Mouse (Mus musculus) right cerebral cortex, postnatal 25 days (tissue): ENCODE measurements at regions not wholly inside any gene's neighbourhood (a gene's known extent, or its start where the extent isn't known, plus 50 kb on each side); places are given as distances from the start of the nearest gene placed in this dataset.
"Not testable (repeated sequence)": the region's sequence is repeated elsewhere in the genome, so short reads cannot be mapped to it uniquely, and the experiment has no call there.

Experiments used
- DNase-seq: peaks from one replicate; pipeline ENCODE4 v3.0.0; 2022

DNA sequence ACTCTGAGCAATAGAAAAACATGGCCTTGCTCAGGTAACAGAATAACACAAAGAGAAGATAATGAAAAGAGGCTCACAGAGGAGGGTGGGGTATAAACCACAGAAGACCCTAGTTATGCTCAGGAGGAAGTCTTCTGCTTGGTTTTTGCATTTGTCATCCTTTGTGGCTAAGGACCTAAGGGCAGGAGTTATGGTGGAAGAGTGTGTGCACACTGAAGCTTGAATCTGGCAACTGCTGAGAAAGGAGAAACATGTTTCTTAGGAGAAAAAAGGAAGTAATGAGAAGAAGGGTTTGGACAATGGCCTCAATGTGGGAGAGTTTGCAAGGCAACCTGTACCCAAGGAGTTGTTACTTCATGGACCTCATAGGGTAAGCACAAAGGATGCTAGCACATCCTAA lies 106.8 kb upstream of the Nyap2 start:
- no peak for DNase-seq

DNA sequence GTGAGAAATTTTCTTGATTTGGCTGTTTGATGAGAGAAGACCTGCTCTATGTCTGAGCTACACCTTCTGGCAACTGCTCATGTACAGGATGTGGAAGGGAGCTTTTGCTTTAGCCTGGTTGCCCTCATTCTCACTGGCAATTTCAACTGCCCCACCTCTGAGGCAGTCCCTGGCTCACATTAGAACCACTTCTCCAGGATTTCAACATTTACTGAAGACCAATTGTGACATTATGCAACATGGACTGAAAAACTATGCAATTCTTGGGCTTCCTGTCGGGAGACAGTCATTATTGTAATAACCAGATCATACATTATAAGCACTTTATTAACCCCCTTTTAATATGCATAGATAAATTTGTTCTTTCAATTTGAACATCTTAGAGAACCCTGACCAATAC lies 107.6 kb upstream of the Nyap2 start:
- no peak for DNase-seq

DNA sequence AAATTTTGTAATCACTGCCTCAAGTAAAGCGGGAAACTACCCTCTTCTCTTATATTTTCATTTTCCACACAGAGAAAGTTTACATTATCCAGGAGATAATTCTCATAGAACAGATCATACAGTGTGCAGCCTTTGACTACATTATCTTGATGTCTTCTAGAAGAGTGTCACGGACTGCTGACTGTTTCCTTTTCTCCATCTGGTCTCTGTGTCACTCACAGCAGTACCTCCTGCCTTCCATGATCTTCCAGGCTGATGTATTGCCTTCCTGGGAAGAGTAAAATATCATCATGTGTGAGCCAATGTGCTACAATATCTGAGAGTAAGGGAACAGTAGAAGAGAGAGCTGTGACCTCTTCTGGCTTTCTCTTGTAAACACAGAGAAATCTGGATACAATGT lies 111.0 kb upstream of the Nyap2 start:
- DNase-seq, result no peak

DNA sequence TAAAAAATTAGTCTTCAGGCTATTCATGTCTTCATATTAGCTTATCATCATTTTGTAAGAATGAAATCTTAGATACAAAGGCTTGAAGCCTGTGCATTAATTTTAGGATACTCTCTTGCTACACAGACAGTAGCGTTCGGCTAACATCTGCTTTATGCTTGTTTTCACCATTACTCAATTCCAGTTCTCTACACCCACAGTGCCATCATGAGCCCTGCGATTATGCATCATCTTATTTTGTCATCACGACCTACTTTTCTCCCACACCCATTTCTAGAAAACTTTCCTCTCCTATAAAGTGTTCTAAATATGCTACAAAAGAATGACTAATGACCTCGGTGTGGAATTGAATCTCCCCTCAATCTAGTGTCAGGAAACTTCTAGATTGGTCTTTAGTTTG lies 112.4 kb upstream of the Nyap2 start:
- DNase-seq, result no peak

DNA sequence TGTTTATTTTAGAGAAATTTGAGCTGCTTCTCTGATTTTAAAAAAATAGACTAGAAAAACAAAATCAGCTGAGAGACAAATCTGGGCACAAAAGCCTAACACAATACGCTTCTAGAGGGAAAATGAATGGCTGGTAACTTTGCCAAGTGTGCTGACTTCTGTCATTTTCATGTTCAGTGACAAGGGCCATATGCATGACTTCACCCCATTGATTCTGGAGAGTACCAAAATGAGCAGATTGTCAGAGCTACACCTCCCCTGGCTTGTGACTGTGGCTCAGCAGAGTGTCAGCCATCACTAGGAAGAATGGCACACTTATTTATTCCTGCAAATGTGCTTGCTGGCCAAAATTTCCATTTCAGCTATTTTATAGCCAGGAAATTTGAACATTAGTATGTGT lies 112.9 kb upstream of the Nyap2 start:
- no peak for DNase-seq

DNA sequence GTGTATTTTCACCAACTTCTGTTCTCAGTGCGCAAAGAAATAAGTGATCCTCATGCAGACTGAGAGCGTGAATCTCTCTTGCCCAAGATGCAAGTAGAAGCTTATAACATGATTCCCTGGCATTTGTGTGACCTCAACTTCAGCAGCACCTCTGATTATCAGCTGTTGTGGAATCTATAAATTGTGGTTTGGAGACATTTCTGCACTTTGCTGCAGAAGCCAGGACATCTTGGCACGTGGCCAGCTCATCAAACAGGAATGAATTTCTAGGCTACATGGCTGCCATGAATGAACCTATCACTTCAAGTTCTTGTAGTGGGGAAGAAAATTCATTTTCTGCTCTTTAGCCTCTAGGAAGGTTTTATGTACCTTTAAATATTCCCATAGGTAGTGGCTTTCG lies 126.3 kb upstream of the Nyap2 start:
- no peak for DNase-seq

DNA sequence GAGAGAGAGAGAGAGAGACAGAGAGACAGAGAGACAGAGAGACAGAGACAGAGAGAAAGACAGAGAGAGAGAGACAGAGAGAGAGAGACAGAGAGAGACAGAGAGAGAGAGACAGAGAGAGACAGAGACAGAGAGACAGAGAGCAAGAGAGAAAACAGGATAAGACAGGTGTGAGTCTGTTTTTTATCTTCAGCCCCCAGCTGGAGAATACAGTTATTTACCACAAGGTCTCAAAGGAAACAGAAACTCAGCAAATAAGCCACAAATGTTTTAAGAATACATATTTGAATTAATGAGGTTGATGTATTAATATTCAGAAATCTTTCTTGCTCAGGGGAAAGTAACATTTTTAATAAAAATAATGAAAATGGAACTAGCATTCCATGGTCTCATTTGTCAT lies 130.7 kb upstream of the Nyap2 start:
- not testable (repeated sequence) for DNase-seq

DNA sequence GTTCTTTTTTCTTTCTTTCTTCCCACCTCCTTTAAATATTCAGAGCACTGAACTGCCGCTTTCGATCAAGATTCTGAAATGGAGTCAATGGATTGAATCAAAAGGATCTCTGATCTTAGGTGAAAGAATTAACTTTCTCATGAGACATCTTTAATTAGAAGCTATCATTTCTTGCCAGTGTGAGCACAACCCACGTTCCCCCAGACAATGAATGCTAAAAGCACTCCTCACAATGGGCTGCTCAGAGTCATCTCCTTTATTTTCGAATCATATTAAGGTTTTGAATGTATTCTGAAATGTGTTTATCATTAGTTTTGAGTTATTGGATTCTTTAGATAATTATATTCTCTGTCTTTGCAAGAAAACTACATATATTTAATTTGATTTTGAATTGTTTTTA lies 137.4 kb upstream of the Nyap2 start:
- DNase-seq, result no peak

DNA sequence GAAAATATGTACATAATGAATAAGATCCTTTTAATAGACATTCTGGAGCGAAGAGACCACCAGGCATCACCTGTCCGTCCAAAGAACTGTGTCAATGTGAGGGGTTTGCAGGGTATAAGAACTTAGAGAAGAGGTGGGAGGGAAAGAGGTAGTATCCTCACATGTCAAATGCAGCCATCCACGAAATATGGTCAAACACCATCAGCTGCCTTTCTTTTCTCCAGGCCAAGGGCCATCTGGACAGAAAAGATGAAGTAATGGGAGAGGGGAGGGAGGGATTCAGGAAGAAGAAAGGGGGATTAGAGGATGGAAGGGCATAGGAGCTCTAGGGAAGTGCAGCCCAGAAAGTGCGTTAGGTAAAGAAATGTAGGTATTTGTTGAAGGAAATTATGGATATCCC lies 141.0 kb upstream of the Dock10 start:
- no peak for DNase-seq

DNA sequence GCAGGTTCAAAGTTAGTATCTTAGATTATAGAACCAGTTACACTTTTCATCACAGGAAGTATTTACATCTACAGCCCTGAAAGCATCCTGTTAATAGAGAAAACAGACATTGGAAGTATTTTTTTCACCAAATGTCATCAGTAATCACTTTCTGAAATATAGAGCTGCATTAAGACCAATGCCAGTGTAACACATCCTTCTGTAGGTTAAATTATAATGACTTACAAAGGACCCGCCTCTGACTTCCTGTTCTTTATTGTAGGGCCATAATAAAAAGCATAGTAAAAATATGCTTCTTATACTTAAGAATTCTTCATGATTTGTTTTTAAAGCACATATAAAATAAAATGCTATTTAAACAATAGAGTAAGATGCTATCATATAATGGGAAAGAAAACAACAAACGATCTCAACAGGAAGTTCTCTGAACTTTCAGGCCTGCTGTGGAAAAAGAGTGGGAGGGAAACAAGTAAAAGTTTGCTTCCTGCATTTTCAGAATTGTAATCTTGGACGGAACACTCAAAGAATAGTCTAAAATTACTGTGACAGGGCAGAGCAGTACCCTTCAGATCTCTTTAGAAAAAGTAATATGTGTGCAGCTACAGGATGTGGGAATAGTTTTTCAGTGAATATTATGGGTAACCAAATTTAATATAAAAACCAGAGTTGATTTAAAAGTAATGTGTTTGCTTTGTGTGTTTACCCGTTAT lies 116.0 kb upstream of the Dock10 start:
- DNase-seq, result no peak

DNA sequence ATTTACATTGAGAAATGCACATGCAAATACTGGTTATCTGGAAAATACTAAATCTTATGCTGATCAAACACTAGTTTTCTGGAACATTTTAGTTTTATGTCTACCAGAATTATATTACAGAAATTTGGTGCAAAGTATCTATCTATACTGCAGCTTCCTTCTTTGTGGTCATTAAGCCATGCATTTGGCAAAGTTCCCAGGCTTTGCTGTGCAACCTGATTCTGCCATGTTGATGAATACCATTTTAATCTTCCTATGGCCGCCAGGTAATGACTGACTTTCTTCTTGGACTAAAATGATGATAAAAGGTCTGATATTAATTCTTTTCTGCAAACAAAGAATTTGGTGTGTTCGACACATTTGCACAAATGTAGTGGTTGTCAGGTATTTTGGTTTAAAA lies 115.3 kb upstream of the Dock10 start:
- DNase-seq, result no peak

DNA sequence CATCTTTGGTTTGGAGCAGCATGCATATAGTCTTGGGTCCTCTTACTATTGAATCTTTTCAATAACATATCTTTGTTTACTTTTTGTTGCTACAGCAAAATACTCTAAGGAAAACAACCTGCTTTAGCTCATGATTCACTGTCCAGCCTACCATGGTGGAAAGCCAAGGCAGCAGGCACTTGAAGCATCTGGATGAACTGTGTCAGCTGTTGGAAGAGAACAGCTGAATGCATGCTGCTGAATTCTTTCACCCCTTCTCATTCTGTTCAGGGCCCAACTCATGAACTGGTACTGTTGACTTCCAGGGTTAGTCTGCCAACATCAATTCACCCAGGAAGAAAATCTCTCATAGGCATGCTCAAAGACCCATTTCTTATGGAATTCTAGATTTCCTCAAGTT lies 110.5 kb upstream of the Dock10 start:
- no peak for DNase-seq

DNA sequence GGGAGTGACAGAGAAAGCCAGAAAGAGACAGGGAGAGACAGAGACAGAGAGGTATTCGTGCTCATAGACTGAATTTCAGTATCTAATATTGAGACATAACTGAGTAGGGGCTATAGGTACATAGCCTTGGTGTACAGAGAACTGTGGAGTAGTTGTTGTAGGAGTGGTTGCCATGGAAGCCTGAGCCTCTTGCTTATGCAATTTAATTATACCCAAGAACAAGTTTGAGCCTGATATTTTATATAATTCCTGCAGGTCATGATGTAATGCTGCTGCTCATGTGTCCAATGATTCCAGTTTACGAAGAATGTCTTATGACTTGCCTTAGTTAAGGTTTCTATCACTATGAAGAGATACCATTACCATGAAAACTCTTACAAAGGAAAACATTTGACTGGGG lies 98.7 kb upstream of the Dock10 start:
- DNase-seq, result no peak

DNA sequence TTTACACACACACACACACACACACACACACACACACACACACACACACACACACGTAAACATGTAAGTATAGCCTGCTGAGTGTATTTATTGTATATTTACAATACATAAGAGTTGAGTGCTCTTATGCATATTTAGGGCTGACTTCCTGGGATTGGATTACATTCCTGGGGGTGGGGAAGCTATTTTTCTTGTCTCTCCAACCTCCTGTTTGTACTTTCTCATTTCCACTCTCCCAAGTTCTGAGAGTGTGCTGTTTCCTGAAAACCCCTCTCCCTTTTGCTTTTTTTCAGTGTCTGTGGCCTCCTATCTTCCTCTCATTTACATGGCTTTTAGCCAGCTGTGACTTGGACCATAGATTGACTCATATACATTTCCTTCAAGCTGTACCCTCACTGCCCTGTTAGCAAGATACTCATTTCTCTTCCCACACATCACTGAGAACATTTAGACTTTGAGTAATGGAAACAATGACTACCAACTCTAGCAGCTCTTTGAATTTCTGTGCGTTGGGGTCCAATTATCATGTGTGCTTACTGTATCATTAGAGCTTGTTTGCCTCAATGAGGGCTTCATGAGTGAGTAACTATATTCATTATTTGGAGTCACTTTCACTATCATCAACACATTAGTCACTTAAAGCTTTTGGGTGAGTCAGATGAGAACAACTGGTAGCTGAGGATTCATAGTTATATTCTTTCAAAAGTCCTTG lies 96.8 kb upstream of the Dock10 start:
- no peak for DNase-seq

DNA sequence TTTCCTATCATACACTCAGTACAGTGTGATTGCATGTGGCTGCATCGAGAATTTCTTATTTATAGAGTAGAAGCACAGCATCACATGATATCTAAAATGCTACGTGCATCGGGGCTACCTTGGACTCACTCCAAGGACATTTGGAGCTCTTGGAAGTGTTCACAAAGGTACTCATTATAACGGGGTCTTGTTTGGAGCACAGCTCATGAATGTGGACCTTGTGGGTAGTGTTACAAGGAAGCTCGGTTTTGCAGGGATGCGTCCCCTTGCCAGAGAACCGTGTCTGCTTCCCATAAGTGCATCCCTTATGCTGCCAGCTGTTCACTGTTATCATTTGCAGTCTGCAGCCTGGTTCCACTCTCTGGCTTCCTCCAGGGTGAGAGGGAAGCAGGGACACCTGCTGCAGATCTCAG lies 96.0 kb upstream of the Dock10 start:
- peak; percentile 71 for DNase-seq

DNA sequence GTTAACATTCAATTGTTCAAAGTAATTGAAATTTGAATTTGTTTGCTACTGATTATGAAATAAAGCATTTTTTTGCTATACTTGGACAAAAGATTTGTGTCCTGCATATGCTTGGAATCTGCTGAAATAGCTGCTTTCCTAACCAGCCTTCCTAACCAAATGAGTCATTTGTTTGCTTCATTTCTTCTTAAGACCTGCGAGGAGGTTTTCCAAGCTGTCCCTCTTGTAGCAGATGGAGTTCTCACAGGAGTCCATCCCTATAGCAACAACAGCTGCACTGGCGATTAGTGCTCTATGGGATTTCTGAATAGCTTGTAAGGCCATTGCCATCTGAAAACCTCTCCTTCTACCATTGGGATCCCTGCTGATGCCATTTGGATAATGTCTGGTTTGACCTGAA lies 94.4 kb upstream of the Dock10 start:
- peak; percentile 27 for DNase-seq

DNA sequence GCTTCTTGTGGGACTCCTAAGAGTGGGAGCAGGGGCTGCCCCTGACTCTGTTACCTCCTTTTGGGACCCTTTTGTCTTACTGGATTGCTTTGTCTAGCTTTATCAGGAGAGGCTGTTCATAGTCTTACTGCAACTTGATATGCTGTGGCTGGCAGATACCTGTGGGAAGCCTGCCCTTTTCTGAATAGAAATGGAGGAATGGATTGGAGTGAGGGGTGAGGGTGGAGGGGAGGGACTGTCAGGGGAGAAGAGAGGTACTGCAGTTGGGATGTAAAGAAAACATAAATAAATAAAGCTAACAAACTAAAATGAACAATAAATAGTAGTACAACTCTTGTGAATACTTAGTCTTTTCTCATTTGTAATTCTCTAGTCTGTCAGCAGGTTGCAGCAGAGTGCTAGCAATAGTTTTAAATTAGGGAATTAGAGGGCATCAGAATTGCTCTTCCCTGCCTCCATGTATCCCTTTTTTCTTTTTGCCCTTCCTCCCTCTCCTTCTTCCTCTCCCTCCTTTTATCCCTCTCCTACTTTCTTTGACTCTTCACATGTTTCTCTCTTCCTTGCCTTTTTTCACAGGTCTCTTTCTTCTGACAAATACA lies 72.0 kb upstream of the Dock10 start:
- no peak for DNase-seq

DNA sequence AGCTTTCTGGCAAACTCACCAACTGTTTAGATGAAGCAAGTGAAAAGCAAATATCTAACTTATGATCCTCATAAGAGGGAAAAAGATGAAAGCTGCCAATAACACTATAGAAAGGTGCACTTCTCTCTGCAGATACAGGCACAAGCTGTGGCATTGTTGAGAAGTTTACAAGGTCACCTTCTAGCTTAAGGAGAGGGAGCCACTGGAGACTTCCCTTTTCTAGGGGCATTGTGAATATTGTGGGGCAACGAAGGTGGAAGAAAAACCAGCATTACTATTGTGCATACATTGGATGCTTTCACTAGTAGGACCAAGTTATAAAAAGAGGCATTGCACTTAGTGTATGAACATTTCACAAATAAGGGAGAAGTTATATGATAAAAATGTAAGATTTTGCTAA lies 68.1 kb upstream of the Dock10 start:
- DNase-seq, result no peak

DNA sequence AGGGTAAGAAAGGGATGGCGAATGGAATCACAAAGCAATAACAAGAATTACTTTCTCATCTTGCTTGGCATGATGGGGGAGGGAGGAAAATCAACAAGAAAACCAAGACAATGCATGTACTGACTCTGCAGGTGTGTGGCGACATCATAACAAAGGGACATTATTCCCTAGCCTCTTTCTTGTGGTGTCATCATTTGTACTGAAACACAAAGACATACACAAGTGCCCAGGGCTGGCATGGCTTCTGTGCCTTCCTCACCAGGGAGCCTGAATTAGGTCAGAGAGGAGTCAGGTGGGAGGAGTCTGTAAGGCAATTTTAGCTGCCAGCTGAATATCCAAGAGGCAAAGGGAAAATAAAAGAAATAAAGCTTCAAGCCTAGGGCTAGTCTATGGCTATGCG lies 65.6 kb upstream of the Dock10 start:
- DNase-seq, result no peak

DNA sequence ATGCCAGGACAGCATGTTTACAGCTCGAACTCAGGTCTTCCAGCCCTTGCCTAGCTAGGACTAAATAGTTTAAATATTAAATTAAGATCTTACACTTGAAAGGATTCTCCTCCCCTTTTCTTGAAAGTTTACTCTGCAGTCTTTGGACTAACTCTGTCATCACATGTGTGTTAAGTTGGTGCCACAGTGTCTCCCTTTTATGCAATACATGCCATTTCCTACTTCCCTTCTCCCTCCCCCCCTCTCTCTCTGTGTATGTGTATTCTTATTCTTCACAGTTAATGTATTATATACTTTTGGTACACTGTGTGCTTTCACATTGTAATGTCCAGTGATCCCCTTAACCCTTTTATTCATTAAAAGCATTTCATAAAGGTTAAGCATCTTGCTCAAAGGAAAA lies 63.9 kb upstream of the Dock10 start:
- no peak for DNase-seq

DNA sequence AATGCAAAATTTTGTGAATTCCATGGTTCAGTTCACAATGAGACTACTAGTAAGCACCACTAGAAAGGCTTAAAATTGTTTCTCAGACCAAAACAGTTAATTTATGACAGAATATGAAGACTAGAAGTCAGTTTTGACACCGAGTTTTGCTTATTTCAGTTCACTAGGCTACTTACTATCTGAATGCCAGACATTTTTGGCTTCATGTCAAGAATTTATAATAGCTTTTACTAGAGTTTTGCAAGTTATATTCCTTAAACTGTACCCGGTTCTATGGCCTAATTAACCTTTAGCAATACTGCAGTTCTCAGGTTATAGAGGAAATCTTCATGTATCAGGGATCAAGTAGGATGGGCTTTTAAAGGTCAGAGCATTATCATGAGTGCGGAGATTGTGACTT lies 54.6 kb upstream of the Dock10 start:
- no peak for DNase-seq
